Mouse (Mus musculus): Measurements from ENCODE around the gene Adcy7. TPM values are rescaled to one million over a fixed set of nuclear protein-coding genes. Genes with fewer than 3 reads are reported as not detected.

The Adcy7 gene
- polyA plus RNA-seq, 2 experiments, result 20.0 to 24.7 TPM

DNA sequence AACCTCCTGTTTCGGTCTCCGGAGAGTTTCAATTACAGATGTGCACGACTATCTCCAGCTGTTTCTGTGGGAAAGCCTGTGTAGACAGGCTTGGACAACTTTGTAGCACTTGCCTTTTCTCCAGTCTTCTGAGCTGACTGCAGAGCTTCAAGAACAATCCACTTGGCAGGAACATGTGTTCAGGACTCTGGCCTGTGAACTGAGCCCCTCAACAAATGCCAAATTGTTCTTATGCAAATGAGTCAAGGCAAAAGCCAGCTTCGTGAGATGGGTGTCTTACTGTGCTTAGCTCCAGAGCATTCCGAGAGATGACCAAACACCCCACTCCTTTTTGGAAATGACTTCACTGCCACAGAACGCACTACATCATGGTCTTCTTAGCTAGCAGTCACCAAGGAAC, 56.5 kb downstream of the Adcy7 start:
- WGBS (ENCODE audit: insufficient replicate concordance), result 87% methylated on average over 6 of the region's 6 CpGs
- no peaks in the 10 kb centered on the region for H3K9me3 ChIP-seq (ENCODE audit: control insufficient read depth, low read length)
- no peak overlapping the region for H3K4me2 ChIP-seq (ENCODE audit: low read depth)
- no peak overlapping the region for H3K27ac ChIP-seq
- TF ChIP-seq CTCF (IDR thresholded peaks at IDR 0.05; ENCODE audit: low read depth), result no peak
- TF ChIP-seq EP300 (IDR thresholded peaks at IDR 0.05; ENCODE audit: low read depth), result no peak
- DNase-seq (ENCODE audit: low read depth in 3 of 3, low spot score in 3 of 3) (no peak), ATAC-seq (ENCODE audit: insufficient read depth) (no peak)
- H3K4me1 ChIP-seq (replicated peaks; ENCODE audit: control insufficient read depth in 2 of 2, insufficient read depth in 2 of 2, low read length in 1 of 2), result peaks cover 0 to under 1% of the 10 kb centered on the region in 2 experiments; a peak in 2 of 4 replicates
- no peak overlapping the region for H3K9ac ChIP-seq (replicated peaks)
- H3K27me3 ChIP-seq (ENCODE audit: control insufficient read depth, insufficient read depth, low read length), result no peaks in the 10 kb centered on the region
- H3K4me3 ChIP-seq (ENCODE audit: insufficient read depth in 1 of 2, low read depth in 2 of 2, low read length in 2 of 2), result no peak overlapping the region
- peaks cover 95% of the 10 kb centered on the region for H3K36me3 ChIP-seq (replicated peaks; ENCODE audit: control insufficient read depth, insufficient read depth, low read depth)

DNA sequence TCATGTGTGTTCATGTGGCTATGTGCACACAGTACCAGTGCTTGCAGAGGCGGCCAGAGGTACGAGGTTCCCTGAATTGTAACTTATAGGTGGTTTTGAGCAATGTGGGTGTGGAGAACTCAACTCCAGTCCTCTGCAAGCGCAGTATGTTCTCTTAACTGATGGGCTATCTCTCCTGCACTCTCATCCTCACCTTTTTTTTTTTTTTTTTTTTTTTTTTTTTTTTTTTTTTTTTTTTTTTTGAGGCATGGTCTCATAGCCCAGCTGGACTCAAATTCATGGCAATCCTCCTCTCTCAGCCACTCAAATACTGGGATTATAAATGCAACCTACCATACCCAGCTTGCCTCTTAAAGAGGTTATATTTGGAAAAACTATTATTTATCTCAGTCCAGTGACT, 58.6 kb downstream of the Adcy7 start:
- Histone ChIP-seq H3K9ac (replicated peaks) (no peak overlapping the region), H3K27ac (no peak overlapping the region), H3K4me1 (replicated peaks; ENCODE audit: control insufficient read depth in 2 of 2, insufficient read depth in 2 of 2, low read length in 1 of 2) (peaks cover 19 to 21% of the 10 kb centered on the region in 2 experiments), H3K36me3 (replicated peaks; ENCODE audit: control insufficient read depth, insufficient read depth, low read depth) (peaks cover 78% of the 10 kb centered on the region), H3K27me3 (ENCODE audit: control insufficient read depth, insufficient read depth, low read length) (no peaks in the 10 kb centered on the region), H3K4me3 (ENCODE audit: insufficient read depth in 1 of 2, low read depth in 2 of 2, low read length in 2 of 2) (no peak overlapping the region), H3K4me2 (ENCODE audit: low read depth) (no peak overlapping the region), H3K9me3 (ENCODE audit: control insufficient read depth, low read length) (no peaks in the 10 kb centered on the region)
- 65% methylated on average over 3 of the region's 3 CpGs for WGBS (ENCODE audit: insufficient replicate concordance)
- ATAC-seq (ENCODE audit: insufficient read depth), result no peak
- no peak for TF ChIP-seq EP300 (IDR thresholded peaks at IDR 0.05; ENCODE audit: low read depth)
- no peak for TF ChIP-seq CTCF (IDR thresholded peaks at IDR 0.05; ENCODE audit: low read depth)
- DNase-seq (ENCODE audit: low read depth in 3 of 3, low spot score in 3 of 3), result no peak

DNA sequence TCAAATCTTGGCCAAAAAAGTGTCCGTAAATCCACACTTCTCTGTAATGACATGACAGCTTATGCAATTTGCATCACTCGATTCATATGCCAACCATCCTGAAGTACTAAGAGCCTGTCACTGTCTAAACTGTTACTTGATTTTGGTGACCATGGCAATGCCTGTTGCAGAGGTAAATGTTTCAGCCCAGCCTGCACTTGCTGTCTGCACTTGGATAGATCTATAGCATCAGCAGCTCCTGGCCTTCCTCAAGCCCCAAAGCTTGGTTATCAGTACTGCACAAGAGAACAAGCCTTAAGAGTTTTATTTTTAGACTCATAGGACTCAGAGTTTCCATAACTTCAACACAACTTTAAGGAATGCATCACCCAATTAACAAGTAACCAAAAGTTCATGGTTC, 62.2 kb downstream of the Adcy7 start:
- Histone ChIP-seq H3K4me1 (replicated peaks; ENCODE audit: control insufficient read depth in 2 of 2, insufficient read depth in 2 of 2, low read length in 1 of 2) (peaks cover 22 to 24% of the 10 kb centered on the region in 2 experiments), H3K27me3 (ENCODE audit: control insufficient read depth, insufficient read depth, low read length) (no peaks in the 10 kb centered on the region), H3K9ac (replicated peaks) (peak overlapping the region; percentile 15), H3K36me3 (replicated peaks; ENCODE audit: control insufficient read depth, insufficient read depth, low read depth) (peaks cover 64% of the 10 kb centered on the region), H3K27ac (peak overlapping the region; percentile 78), H3K4me2 (ENCODE audit: low read depth) (peak overlapping the region; percentile 40), H3K9me3 (ENCODE audit: control insufficient read depth, low read length) (no peaks in the 10 kb centered on the region), H3K4me3 (ENCODE audit: insufficient read depth in 1 of 2, low read depth in 2 of 2, low read length in 2 of 2) (no peak overlapping the region)
- DNase-seq (ENCODE audit: low read depth in 3 of 3, low spot score in 3 of 3) (peak in 2 of 3 experiments; percentile 14 to 30), ATAC-seq (ENCODE audit: insufficient read depth) (peak; percentile 67; the same call in 1 of the 2 replicates)
- 84% methylated on average over 2 of the region's 2 CpGs for WGBS (ENCODE audit: insufficient replicate concordance)
- TF ChIP-seq EP300 (IDR thresholded peaks at IDR 0.05; ENCODE audit: low read depth) (no peak), CTCF (IDR thresholded peaks at IDR 0.05; ENCODE audit: low read depth) (no peak)

GRCm38 (mm10) chr8:88334975-88335374, 62.8 kb downstream of the Adcy7 start:
- peak overlapping the region; percentile 78 for H3K27ac ChIP-seq
- peak overlapping the region; percentile 15; the same call in 1 of the 2 replicates for H3K9ac ChIP-seq (replicated peaks)
- H3K4me2 ChIP-seq (ENCODE audit: low read depth), result peak overlapping the region; percentile 40
- TF ChIP-seq EP300 (IDR thresholded peaks at IDR 0.05; ENCODE audit: low read depth), result peak; percentile 57
- TF ChIP-seq CTCF (IDR thresholded peaks at IDR 0.05; ENCODE audit: low read depth), result no peak
- no peaks in the 10 kb centered on the region for H3K27me3 ChIP-seq (ENCODE audit: control insufficient read depth, insufficient read depth, low read length)
- peak; percentile 24 to 52 (median 46) for DNase-seq (ENCODE audit: low read depth in 3 of 3, low spot score in 3 of 3)
- peaks cover 61% of the 10 kb centered on the region for H3K36me3 ChIP-seq (replicated peaks; ENCODE audit: control insufficient read depth, insufficient read depth, low read depth)
- 29% methylated on average over 3 of the region's 3 CpGs for WGBS (ENCODE audit: insufficient replicate concordance)
- H3K4me1 ChIP-seq (replicated peaks; ENCODE audit: control insufficient read depth in 2 of 2, insufficient read depth in 2 of 2, low read length in 1 of 2), result peaks cover 22 to 24% of the 10 kb centered on the region in 2 experiments
- H3K4me3 ChIP-seq (ENCODE audit: insufficient read depth in 1 of 2, low read depth in 2 of 2, low read length in 2 of 2), result no peak overlapping the region
- peak; percentile 90 for ATAC-seq (ENCODE audit: insufficient read depth)
- no peaks in the 10 kb centered on the region for H3K9me3 ChIP-seq (ENCODE audit: control insufficient read depth, low read length)

DNA sequence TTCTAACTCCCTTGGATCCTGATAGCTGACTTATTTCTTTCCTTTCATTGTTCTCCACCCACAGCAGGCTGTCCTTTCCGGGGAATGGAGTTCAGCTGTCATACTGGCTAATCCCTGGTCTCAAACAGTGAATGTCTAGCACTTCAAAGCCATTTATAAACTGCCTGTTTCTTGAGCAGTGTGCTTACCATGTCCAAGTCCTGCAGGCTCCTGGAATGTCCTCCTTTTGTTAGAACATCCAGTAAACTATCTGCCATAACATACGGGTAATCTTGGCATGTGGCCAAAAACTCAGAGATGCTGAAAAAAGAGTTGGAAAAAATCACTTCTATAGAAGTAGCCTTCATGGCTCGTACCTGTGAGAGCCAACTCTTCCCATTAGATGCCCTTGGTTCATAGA, 67.0 kb downstream of the Adcy7 start:
- Histone ChIP-seq H3K9ac (replicated peaks) (no peak overlapping the region), H3K27me3 (ENCODE audit: control insufficient read depth, insufficient read depth, low read length) (no peaks in the 10 kb centered on the region), H3K36me3 (replicated peaks; ENCODE audit: control insufficient read depth, insufficient read depth, low read depth) (peaks cover 55% of the 10 kb centered on the region), H3K9me3 (ENCODE audit: control insufficient read depth, low read length) (no peaks in the 10 kb centered on the region), H3K27ac (no peak overlapping the region), H3K4me3 (ENCODE audit: insufficient read depth in 1 of 2, low read depth in 2 of 2, low read length in 2 of 2) (no peak overlapping the region), H3K4me2 (ENCODE audit: low read depth) (no peak overlapping the region), H3K4me1 (replicated peaks; ENCODE audit: control insufficient read depth in 2 of 2, insufficient read depth in 2 of 2, low read length in 1 of 2) (peaks cover 18 to 19% of the 10 kb centered on the region in 2 experiments)
- 70% methylated on average over 3 of the region's 3 CpGs for whole genome bisulfite sequencing (ENCODE audit: insufficient replicate concordance)
- TF ChIP-seq CTCF (IDR thresholded peaks at IDR 0.05; ENCODE audit: low read depth) (no peak), EP300 (IDR thresholded peaks at IDR 0.05; ENCODE audit: low read depth) (no peak)
- ATAC-seq (ENCODE audit: insufficient read depth), result no peak
- DNase-seq (ENCODE audit: low read depth in 3 of 3, low spot score in 3 of 3), result no peak

Measured in liver, embryonic 14.5 days (tissue).